Mouse (Mus musculus) skeletal muscle tissue, adult 2 months (tissue): ENCODE measurements around the gene Rnaseh2a.
A peak's percentile ranks its signal among the peaks of the same experiment; 100 is the strongest.
"Not testable (repeated sequence)": the region's sequence is repeated elsewhere in the genome, so short reads cannot be mapped to it uniquely, and the experiment has no call there.

Experiments used
- DNase-seq: peaks from one replicate; pipeline ENCODE4 v3.0.0-alpha.2; 2012; ENCODE audit warnings: low read depth, low spot score

Rnaseh2a gene

GRCm38 (mm10) chr8:84934860-84935259 lies 34.7 kb downstream of the Rnaseh2a start:
- DNase-seq: no peak

GRCm38 (mm10) chr8:84933767-84934559 lies 35.6 kb downstream of the Rnaseh2a start:
- no peak for DNase-seq

- no peak for DNase-seq
These were observed 39.0 kb downstream of the Rnaseh2a start for GRCm38 (mm10) chr8:84930582-84930981.

GRCm38 (mm10) chr8:84928456-84929306 lies 40.9 kb downstream of the Rnaseh2a start:
- DNase-seq: no peak

- DNase-seq: no peak
These were observed 42.1 kb downstream of the Rnaseh2a start for GRCm38 (mm10) chr8:84927513-84927912.

GRCm38 (mm10) chr8:84925557-84925956 lies 44.0 kb downstream of the Rnaseh2a start:
- no peak for DNase-seq

GRCm38 (mm10) chr8:84921596-84921995 lies 48.0 kb downstream of the Rnaseh2a start:
- no peak for DNase-seq

GRCm38 (mm10) chr8:84918646-84919045 lies 50.9 kb downstream of the Rnaseh2a start:
- DNase-seq: no peak

- no peak for DNase-seq
These were observed 51.8 kb downstream of the Rnaseh2a start for GRCm38 (mm10) chr8:84917781-84918180.

GRCm38 (mm10) chr8:84915269-84915668 lies 54.3 kb downstream of the Rnaseh2a start:
- DNase-seq: no peak

GRCm38 (mm10) chr8:84913960-84914359 lies 55.6 kb downstream of the Rnaseh2a start:
- no peak for DNase-seq

- no peak for DNase-seq
These were observed 56.1 kb downstream of the Rnaseh2a start for GRCm38 (mm10) chr8:84913502-84913900.

- peak; percentile 60 for DNase-seq
These were observed 56.6 kb downstream of the Rnaseh2a start for GRCm38 (mm10) chr8:84912895-84913501.

- no peak for DNase-seq
These were observed 57.2 kb downstream of the Rnaseh2a start for GRCm38 (mm10) chr8:84912391-84912790.

GRCm38 (mm10) chr8:84911854-84912253 lies 57.7 kb downstream of the Rnaseh2a start:
- no peak for DNase-seq

GRCm38 (mm10) chr8:84910551-84910950 lies 59.0 kb downstream of the Rnaseh2a start:
- no peak for DNase-seq

GRCm38 (mm10) chr8:84909949-84910348 lies 59.6 kb downstream of the Rnaseh2a start:
- DNase-seq: no peak

- DNase-seq: no peak
These were observed 60.3 kb downstream of the Rnaseh2a start for GRCm38 (mm10) chr8:84909162-84909767.

- DNase-seq: peak; percentile 95
These were observed 61.0 kb downstream of the Rnaseh2a start, which contains the start of gene Dnase2a for GRCm38 (mm10) chr8:84908421-84909161. Gene Dnase2a, plus strand, starts transcription at chr8:84908560.

- not testable (repeated sequence) for DNase-seq
These were observed 61.6 kb downstream of the Rnaseh2a start for GRCm38 (mm10) chr8:84907979-84908378.

- no peak for DNase-seq
These were observed 62.1 kb downstream of the Rnaseh2a start for GRCm38 (mm10) chr8:84907493-84907892.
